Mouse (Mus musculus): ENCODE results near the gene Alk. TPM values are rescaled to one million over a fixed set of nuclear protein-coding genes. Genes with fewer than 3 reads are reported as not detected.

The Alk gene
- total RNA-seq, 4 experiments from 2014 or later = 8.1 to 10.3 (median 9.2) TPM

DNA sequence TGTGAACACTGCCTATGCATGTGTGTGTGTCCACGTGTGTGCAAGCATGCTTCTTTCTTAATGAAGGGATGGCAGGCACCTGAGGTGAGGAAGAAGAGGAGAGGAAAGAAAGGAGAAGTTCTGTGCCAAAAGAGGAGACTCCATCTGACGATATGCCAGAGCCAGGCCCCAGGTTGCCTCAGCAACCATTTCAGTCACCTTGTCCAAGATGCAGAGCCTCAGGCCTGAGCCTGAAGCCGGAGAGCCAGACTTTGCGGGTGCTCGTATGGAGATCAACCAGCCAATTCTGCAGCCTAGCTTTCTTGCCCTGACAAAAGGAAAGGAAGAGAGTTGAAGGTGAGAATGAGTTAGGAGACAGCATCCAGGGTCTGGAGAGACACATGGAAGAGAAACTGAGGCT is 566.1 kb downstream of the Alk start:
- DNase-seq (ENCODE audit: low spot score in 2 of 2) = no peak

DNA sequence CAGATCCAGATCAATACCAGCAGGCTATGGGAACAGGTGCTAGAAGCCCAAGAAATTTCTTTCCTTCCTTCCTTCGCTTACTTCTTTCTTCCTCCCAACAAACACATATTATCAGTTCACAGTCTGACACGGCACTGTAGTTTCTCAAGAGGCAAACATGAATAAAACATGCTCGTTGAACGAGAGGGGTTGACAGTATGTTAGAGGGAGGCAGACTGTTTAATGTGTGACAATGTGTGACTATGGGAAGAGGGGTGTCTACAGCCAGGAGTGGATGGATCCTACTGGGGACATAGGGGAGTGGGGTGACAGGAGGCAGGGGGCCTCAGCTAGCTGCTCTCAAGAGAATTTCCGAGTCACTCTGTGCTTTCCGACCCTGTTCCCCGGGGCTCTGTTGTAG is 573.8 kb downstream of the Alk start:
- DNase-seq (ENCODE audit: low spot score in 2 of 2) = no peak

DNA sequence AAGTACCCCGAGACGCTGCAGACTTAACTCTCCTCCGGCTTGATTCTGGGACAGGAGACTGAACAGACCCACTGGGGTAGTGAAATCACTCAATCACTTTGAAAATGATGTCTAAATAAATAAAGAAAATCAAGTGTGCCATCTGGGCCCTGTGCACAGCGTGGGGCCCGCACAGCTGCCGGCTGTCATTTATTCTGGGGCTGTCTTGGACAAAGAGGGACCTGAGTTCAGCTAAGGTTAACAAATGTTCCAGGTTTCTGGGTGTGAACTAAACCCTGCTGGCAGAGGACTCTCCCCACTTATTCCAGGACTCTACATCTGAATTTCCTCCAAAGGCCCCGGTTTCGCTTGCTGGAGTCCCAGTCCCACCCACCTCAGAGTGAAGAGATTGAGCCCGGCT is 581.1 kb downstream of the Alk start:
- no peak for DNase-seq (ENCODE audit: low spot score in 2 of 2)

DNA sequence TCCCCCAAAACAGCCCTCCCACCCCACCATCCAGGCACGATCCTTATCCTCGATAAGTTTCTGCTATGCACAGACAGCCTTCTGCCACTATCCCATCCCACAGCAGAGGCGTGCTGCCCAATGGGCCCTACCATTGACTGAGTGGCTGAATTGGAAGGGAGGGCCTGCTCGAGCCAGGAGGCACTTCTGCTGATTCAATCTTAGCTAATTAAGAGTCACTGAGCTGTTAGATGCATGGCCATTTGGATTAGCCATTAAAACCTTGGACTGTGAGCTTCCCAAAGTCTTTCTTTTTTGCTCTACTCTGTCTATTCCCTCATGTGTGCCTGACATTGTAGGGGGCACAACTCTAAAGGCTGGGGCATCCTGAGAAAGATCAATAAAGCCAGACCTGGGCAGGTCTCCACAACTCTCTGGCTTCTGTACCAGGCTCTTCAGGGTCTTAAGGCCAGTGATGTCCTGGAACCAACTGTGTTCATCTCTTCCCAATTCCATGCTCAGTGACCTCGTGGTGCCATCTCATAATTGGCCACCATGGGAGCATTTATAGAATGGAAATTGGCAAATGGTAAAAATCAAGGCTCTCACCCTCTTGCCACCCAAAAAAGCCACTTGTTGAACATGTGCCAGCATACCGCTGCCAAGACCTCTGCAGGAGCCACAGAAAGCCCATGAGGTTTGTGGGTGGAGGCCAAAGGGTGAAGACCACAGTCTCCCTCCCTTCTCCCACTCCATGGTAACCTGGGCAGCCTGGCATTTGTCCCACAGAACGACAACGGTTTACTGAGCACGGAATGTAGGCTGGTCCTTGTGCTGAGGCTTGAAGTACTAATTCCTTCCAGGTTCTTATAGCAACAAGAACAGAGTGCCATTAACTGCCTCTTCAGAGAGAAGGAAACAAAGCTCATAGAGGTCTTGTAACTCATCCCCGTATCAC is 582.4 kb downstream of the Alk start:
- DNase-seq (ENCODE audit: low spot score in 2 of 2) = no peak

DNA sequence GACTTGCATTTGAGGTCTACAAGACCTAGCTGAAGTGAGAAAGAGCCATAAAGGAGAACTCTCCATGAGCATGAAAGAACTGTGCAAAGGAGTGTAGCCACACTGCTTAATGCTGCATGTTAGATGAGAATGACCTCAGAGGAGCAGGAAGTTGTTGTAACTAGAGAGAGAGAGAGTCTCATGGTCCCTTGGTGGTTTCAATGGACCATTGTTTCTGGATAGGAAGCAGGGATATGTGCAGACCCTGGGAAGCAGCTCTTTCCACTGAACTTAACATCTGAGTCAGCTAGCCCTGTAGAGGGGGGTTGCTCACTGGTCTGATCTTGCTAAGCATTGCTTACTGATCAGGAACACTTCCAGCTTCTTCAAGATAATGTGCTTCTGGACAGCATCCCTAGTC is 587.1 kb downstream of the Alk start:
- DNase-seq (ENCODE audit: low spot score in 2 of 2) = no peak

DNA sequence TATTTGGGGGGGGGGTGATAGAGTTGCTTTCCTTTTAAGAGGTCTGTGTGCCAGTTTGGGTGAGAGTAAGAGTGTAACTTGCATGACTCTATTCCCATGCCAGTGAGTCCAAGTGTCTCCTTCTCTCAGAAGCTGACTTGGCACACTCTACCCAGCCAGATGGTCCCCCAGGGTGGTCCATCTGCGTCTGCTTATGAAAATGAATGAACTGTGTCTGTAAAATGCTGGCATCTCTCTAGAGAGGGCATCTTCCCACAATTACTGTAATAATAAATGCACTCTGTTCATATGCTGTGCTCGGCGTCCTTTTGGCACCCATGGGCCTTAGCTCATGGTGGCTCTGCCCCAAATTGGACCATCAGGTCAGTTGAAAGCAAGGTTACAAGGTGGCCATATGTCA is 589.2 kb downstream of the Alk start:
- DNase-seq (ENCODE audit: low spot score in 2 of 2) = no peak

DNA sequence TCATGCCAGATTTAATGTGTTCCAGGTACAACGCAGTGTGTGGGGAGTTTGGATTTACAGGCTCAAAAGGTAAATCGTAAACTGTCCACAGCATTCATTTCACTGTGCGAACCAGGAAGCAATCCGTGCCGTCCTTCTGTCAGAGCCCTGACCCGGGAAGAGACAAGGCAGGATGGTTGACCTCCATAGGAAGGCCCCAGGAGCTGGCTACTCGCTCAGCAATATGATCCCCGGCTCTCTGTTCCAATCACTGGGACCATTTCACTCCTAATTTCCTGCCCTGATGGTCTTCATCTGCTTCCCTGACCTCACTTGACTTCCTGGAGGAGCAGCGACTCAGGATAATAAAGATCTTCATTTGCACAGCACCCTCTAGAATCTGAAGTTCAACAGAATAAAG is 591.7 kb downstream of the Alk start:
- no peak for DNase-seq (ENCODE audit: low spot score in 2 of 2)

DNA sequence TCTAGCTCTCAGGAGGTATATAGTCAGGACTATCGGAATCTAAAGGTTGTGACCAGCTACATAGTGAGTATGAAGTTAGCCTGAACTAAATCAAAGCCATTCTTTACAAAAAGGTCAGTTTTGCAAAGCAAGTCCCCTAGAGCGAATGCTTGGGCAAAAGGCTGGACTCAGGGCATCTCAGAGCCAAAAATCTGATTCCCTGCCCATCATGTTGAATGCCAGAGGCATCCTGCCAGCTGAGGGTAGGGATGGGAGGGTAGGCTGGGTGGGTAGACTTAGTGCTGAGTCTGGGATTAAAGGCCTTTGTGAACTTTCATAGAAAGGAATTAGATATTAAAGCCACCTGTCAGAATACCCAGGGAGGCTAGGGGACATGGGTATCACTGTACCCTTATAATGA is 594.6 kb downstream of the Alk start:
- DNase-seq (ENCODE audit: low spot score in 2 of 2) = no peak

DNA sequence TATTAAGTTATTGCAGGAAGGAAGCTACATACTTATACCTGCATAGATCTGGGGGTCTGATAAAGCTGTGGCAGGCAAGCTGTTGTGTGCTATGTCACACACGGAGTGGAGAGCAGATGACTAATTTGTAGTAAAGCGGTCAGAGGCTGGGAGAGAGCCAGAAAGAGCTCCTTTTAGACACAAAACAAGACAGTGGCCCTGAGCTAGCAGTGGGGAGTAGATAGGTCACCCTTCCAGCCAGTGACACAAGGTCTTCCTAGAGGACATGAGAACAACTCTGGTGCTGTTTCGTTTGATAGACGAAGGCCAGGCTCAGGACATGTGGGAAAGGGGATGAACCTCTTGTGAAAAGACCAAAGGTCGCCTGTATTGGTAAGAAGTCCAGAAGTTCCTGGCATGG is 596.0 kb downstream of the Alk start:
- no peak for DNase-seq (ENCODE audit: low spot score in 2 of 2)

DNA sequence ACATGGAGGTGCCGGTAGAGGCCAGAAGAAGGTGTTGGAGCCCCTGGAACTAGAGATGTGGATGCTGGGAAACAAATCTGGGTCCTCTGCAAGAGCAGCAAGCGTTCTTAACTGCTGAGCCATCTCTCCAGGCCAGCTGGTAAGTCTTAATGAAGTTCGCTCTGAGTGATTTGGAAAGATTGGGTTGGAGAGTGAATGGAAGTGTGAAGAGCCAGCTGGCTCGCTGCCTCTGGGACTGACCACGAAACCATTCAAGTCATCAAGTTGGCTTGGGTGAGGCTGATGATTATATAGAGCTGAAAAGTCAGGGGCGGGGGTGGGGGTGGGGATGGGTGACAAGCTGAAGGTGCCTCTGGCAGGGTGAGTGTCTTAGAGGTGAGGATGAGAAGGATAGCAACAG is 599.1 kb downstream of the Alk start:
- DNase-seq (ENCODE audit: low spot score in 2 of 2) = no peak

DNA sequence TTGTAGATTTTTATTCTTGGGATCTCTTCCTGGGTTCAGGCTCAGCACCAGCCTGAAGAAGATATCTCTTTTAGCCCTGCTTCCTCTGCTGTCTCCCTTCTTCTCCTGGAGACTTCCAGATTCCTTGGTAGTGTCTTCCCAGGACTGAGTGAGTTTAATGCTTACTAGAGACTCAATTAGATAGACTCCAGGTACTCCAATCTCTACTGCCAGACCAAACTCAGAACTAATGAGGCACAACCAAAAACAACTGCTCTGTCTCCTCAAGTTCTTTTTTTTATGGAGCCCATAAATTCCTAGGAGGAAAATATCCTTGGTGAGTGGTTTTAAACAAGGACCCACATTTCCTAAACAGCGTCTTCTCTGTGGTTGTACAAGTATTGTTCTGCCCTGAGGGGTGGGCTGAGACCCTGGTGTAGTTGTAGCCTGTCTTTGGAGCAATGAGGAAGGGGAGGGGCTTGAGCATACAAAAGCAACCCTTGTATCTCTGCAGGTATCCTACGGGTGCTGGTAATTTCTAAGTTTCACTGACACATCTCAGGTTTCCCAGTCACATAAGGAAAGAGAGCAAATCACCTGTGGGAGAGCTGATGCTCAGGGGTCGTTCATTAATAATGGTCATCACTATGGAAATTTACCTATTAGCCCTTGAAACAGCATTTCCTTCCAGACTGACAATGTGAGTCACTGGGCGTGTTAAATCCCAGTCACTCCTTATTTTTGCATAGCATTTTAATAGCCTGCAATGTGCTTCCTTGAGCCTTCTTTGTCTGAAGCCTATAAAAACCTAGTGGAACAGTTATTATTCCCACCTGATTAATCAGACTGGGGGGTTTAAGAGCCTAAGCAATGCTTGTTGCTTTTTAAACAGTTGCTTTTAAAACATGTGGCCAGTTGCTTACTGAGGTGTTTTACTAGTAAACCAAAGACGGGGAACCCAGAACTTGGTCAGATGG is 604.6 kb downstream of the Alk start:
- DNase-seq (ENCODE audit: low spot score in 2 of 2) = no peak

DNA sequence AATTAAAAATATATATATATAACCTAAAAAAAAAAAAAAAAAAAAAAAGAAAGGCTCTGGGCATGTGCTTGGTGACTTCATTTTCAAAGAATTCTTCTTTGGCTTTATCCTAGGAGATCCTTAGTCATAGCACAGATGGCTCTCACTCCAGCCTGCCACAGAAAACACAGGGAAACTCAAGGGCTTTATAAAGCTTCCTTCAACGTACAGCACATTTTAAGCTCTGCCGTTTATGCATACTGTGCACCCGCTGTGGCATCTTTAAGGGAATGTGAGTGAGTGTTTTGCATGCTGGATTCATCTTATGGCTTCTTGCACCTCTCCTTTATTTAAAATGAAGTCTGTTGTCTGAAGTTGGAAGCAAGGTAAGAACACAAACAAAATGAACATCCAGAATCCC is 606.7 kb downstream of the Alk start:
- peak in 1 of 2 experiments; percentile 57 for DNase-seq (ENCODE audit: low spot score in 2 of 2)

DNA sequence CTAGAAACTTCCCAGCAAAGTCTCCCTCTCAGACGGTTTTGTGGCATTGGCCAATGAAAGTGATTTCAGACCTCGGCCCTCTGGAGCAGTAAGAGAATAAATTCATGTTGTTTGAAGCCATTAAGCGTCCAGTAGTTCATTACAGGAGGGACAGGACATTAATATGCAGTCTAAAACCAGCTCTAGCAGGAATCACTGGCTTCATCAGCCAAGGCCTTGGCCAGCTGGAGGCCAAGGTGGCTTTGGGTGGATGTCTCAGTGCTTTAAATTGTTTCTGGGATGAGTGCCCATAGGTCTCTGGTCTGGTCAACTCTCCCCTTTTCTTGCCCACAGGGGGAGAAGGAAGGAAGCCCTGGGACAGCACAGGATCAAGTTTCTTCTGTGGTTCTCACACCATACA is 608.9 kb downstream of the Alk start:
- no peak for DNase-seq (ENCODE audit: low spot score in 2 of 2)

DNA sequence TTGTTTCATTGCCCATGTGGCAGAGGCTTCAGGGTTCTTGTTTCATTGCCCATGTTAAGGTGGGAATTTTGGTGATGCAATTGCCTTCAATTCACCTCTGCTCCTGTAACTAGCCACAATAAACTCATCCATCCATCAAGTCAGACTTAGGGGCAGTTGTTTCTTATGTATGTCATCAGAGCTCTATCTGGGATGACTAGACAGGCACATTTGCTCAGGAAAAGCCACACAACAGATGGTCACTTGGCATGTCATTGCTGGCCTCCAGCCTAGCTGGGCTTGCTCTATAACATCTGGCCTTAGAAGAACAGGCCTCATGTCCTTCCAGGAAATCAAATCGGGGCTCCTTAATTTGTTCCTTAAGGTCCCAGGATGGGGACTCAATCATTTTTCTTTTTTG is 610.3 kb downstream of the Alk start:
- DNase-seq (ENCODE audit: low spot score in 2 of 2) = no peak

DNA sequence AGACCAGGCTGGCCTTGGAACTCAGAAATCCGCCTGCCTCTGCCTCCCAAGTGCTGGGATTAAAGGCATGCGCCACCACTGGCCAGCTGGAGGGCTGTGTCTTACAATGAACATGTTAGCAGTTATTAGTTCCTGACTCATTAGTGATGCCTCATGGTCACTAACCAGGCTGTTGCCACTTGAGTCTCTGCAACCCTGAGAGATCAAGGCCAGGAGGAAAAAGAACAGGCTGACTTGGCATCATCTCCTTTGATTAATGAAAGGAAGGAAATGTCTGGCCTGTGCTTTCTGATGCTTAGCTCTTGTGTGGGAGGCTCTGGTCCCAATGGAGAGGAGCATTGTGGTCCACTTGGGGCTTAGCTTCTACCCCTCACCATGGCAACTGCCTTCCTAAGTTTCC is 611.4 kb downstream of the Alk start:
- no peak for DNase-seq (ENCODE audit: low spot score in 2 of 2)

DNA sequence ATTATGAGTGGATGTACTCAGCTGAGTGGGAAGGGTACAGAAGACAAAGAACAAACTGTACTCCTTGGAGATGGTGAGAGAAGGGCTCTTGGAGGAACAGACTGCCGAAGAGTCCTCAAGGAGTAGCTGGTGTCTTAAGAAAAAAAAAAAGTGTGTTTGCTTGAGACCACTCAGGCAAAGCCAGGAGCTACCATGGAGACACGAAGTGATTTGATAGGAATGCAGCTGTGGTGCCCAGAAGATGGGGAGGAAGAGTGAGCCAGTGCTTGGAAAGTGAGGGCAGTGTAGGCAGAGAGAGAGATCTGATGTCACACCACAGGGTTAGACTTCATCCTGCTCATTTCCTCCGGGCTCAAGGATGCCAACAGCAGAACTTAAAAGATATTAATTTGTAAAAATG is 613.2 kb downstream of the Alk start:
- no peak for DNase-seq (ENCODE audit: low spot score in 2 of 2)

DNA sequence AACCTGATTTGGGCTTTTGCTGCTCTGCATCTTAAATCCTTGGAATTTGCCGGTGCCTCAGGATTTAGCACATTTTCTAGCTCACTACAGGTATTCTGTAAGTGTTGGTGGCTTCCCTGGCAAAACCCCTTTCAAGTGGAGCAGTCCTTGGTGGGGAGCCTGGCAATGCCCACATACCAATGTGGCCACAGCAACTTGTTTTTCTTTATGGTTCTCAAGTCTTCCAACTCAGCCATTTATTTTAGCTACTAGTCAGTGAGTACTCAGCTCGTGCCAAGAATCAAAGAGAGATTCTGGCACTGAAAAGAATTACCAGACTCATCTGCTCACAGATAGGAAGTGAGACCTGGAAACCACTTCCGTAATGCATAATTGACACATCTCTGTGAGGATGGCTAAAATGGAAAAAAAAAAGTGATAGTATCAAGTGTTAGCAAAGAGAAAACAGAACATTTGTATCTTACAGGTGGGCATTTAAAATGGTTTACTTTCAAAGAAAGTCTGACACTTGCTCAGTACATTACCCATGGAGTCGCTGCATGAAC is 614.2 kb downstream of the Alk start:
- DNase-seq (ENCODE audit: low spot score in 2 of 2) = no peak

DNA sequence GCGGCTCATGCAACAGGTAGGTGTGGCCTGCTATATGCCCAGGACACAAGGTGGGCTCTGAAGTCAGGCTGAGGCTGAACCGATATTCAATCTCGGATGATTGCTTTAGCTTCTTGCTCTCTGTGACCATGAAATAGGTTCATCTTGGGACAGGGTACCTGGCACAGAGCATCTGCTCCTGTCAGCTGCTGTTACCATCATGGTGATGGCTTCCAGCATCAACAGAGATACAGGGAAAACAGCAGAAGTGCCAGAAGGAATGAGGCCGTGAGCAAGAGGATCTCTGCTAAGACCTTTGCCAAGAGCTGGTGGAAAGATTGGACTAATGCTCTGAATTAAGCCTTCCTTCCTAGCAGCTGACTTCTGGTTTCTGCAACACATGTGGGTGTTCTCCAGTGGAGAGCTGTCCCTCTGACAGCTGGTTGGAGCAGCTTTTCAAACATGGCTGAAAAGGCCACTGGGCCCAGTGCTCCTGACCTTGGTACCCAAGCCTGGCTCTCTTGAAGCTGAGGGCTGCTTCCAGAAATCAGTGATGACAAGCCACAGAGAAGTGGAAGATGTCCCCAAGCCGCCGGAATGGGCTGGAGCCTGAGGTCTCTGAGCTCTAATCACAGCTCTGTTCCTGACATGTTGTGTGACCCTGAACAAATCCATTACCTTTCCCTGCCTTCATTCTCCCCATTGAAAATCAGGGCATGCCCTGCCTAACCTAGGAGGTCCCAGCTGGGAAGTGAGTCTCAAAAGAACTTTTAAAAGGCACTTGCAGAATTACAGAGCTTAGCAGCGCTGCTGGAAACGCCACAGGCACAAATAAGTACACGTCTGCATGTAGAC is 615.5 kb downstream of the Alk start:
- no peak for DNase-seq (ENCODE audit: low spot score in 2 of 2)

DNA sequence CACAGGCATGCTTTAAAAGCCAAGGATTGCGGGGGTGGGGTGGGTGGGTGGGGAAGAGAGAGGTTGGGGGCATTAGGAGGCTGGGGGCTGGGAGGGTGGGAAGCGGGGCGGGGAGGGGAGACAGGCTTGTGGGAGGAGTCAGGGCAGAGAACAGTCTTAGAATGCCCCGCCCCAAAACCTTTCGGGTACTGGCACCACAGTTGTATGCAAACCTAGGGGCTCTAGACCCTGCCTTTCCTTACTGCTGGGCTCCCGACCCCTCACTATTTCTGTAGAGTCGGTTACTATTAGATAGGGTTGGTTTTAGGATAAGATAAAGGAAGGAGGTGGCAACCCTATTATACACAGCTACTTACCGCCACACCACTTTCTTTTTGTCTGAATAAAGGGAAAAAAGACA is 617.4 kb downstream of the Alk start:
- no peak for DNase-seq (ENCODE audit: low spot score in 2 of 2)

DNA sequence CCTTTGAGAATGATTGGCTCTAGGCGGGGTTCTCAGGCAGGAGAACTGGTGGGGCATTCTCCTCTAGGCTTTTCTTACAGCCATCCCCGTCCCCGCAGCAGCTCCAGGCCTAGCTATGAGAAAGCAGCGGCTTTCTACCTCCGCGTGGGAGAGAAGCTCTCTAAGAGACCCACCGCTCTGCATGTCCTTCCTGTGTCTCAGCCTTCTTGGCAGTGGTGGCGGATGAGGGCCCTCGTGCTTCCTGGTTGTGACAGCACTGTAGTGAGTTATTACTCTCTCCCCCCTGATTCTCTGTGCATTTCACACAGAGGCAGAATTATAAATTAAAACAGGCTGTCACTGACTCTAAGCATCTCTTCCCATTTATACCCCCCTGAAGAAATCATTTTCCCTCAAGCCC is 618.0 kb downstream of the Alk start:
- no peak for DNase-seq (ENCODE audit: low spot score in 2 of 2)

DNA sequence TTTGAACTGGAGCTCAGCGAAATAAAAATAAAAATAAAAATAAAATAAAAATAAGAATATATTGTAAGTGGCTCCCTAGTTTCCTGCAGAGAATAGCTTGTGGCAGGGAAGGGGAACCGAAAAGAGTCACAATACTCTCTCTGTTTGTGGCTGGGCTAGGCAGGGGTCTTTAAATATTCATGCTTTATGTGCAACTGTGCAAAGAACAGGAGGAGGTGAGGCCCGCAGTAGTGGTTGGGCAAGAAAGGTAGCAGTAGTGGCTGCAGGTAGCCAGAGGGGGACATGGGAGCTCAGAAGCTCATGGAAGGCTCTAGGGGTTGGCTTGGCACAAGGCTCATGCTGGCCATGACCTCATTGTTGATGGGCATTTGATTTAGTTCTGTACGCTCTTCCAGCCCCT is 623.2 kb downstream of the Alk start:
- no peak for DNase-seq (ENCODE audit: low spot score in 2 of 2)

All from left cerebral cortex, adult 8-10 months (tissue).